Mouse (Mus musculus) thymus, adult 2 months (tissue): ENCODE data around the gene Stk4. TPM values are rescaled to one million over a fixed set of nuclear protein-coding genes. Genes with fewer than 3 reads are reported as not detected.
A peak's percentile ranks its signal among the peaks of the same experiment; 100 is the strongest.

Experiments used
- DNase-seq: peaks from one replicate; pipeline ENCODE4 v3.0.0; 2021
- H3K27ac ChIP-seq: fragments of 200-500 bp; 2 replicates; pipeline ENCODE4 v1.5.1; 2012; ENCODE audit warnings: low read length, control low read depth; ENCODE audit not compliant: control insufficient read depth, insufficient read depth
- H3K27me3 ChIP-seq: fragments of 200-500 bp; 2 replicates; pipeline ENCODE4 v1.6.1; 2012; ENCODE audit warnings: mild to moderate bottlenecking, low read length, moderate library complexity, mixed read lengths; ENCODE audit not compliant: control insufficient read depth, insufficient read depth
- H3K36me3 ChIP-seq: fragments of 200-500 bp; 2 replicates; pipeline ENCODE4 v1.6.1; 2012; ENCODE audit warnings: mild to moderate bottlenecking, low read length, moderate library complexity; ENCODE audit not compliant: control insufficient read depth, insufficient read depth
- H3K4me1 ChIP-seq: fragments of 200-500 bp; replicated peaks from 2 replicates; pipeline ENCODE4 v1.6.1; 2012; ENCODE audit warnings: low read length; ENCODE audit not compliant: control insufficient read depth, insufficient read depth
- H3K4me3 ChIP-seq: fragments of 200-500 bp; 2 replicates; pipeline ENCODE4 v1.5.1; 2012; ENCODE audit warnings: mild to moderate bottlenecking, low read length, control low read depth, moderate library complexity; ENCODE audit not compliant: control insufficient read depth, insufficient read depth
- CTCF ChIP-seq: fragments of 200-500 bp; IDR thresholded peaks from 2 replicates; pipeline ENCODE4 v1.5.1; 2012; ENCODE audit warnings: mild to moderate bottlenecking, control low read depth, low read length, moderate library complexity, borderline replicate concordance; ENCODE audit not compliant: control insufficient read depth, poor library complexity, insufficient read depth; ENCODE audit errors: extremely low read depth
- POLR2A ChIP-seq: fragments of 200-500 bp; IDR thresholded peaks from 2 replicates; pipeline ENCODE4 v1.6.1; 2012; ENCODE audit warnings: mild to moderate bottlenecking, low read length, control low read depth, moderate library complexity; ENCODE audit not compliant: control insufficient read depth, poor library complexity, insufficient read depth; ENCODE audit errors: extremely low read depth
- WGBS: fragments of 180-500 bp; shearing (Covaris S2); methylation state at CpG from one replicate; pipeline ENCODE4 v1.1.7; 2018; 5-methylcytosine and 5-hydroxymethylcytosine counted together
- polyA plus RNA-seq: library from polyadenylated mRNA; depleted of rRNA; stranded (reverse); fragments of >200 nt; gene quantifications from 2 replicates; pipeline ENCODE4 v1.2.3, GENCODE M21; 2012

Gene Stk4
- polyA plus RNA-seq, 1 experiment = 90.1 TPM

- peak overlapping the region; percentile 100 for H3K27ac ChIP-seq
- peak; percentile 83 for DNase-seq
Observed at GRCm38 (mm10) chr2:164083609-164084341, 13.7 kb downstream of the Stk4 start.

GRCm38 (mm10) chr2:164084342-164084700 is 14.2 kb downstream of the Stk4 start:
- peak; percentile 81 for DNase-seq
- H3K36me3 ChIP-seq = peaks cover 76% of the 10 kb centered on the region
- peak overlapping the region; percentile 100 for H3K27ac ChIP-seq

More at GRCm38 (mm10) chr2:164083609-164084341, 13.7 kb downstream of the Stk4 start:
- Histone ChIP-seq H3K4me3 (peak overlapping the region; percentile 2; the same call in 1 of the 2 replicates), H3K27me3 (no peaks in the 10 kb centered on the region), H3K4me1 (peaks cover 51% of the 10 kb centered on the region), H3K36me3 (peaks cover 71% of the 10 kb centered on the region)
- no peak for TF ChIP-seq CTCF
- TF ChIP-seq POLR2A = no peak
- 5% methylated on average over 19 of the region's 19 CpGs for WGBS

GRCm38 (mm10) chr2:164087416-164088017 is 17.4 kb downstream of the Stk4 start:
- no peak for DNase-seq

More at GRCm38 (mm10) chr2:164084342-164084700, 14.2 kb downstream of the Stk4 start:
- Histone ChIP-seq H3K4me1 (peaks cover 51% of the 10 kb centered on the region), H3K27me3 (no peaks in the 10 kb centered on the region), H3K4me3 (no peak overlapping the region)
- TF ChIP-seq POLR2A (no peak), CTCF (no peak)
- WGBS = 5% methylated on average over 7 of the region's 7 CpGs

GRCm38 (mm10) chr2:164089508-164089907 is 19.4 kb downstream of the Stk4 start:
- Histone ChIP-seq H3K36me3 (peaks cover 77% of the 10 kb centered on the region), H3K27ac (no peak overlapping the region; the same call in 1 of the 2 replicates), H3K4me1 (peaks cover 30% of the 10 kb centered on the region), H3K4me3 (no peak overlapping the region), H3K27me3 (no peaks in the 10 kb centered on the region)
- WGBS = 93% methylated on average over 4 of the region's 4 CpGs
- no peak for DNase-seq
- no peak for TF ChIP-seq CTCF
- TF ChIP-seq POLR2A = no peak

More at GRCm38 (mm10) chr2:164087416-164088017, 17.4 kb downstream of the Stk4 start:
- Histone ChIP-seq H3K4me3 (no peak overlapping the region), H3K4me1 (peaks cover 39% of the 10 kb centered on the region), H3K27me3 (no peaks in the 10 kb centered on the region), H3K36me3 (peaks cover 78% of the 10 kb centered on the region), H3K27ac (peak overlapping the region; percentile 50)
- TF ChIP-seq POLR2A = no peak
- no peak for TF ChIP-seq CTCF
- WGBS = 63% methylated on average over 6 of the region's 6 CpGs

- no peaks in the 10 kb centered on the region for H3K27me3 ChIP-seq
- peaks cover 75% of the 10 kb centered on the region for H3K36me3 ChIP-seq
- TF ChIP-seq POLR2A (no peak), CTCF (no peak)
- no peak overlapping the region for H3K27ac ChIP-seq
- peaks cover 8% of the 10 kb centered on the region; the same call in 1 of the 2 replicates for H3K4me1 ChIP-seq
- DNase-seq = no peak
- H3K4me3 ChIP-seq = no peak overlapping the region
- WGBS = 41% methylated on average over 7 of the region's 7 CpGs
Observed at GRCm38 (mm10) chr2:164094152-164094551, 24.0 kb downstream of the Stk4 start.

- 96% methylated on average over 11 of the region's 11 CpGs for WGBS
- H3K4me3 ChIP-seq = no peak overlapping the region
- no peaks in the 10 kb centered on the region for H3K27me3 ChIP-seq
- H3K36me3 ChIP-seq = peaks cover 79% of the 10 kb centered on the region
- no peaks in the 10 kb centered on the region for H3K4me1 ChIP-seq
- no peak overlapping the region for H3K27ac ChIP-seq
- DNase-seq = no peak
- TF ChIP-seq CTCF = no peak
- no peak for TF ChIP-seq POLR2A
Observed at GRCm38 (mm10) chr2:164098603-164099250, 28.6 kb downstream of the Stk4 start.
